Mouse (Mus musculus) ES-Bruce4 (cell line): ENCODE data around the gene Hoxd8. TPM values are rescaled to one million over a fixed set of nuclear protein-coding genes. Genes with fewer than 3 reads are reported as not detected.

Experiments
- H3K27ac ChIP-seq: 2 replicates; pipeline ENCODE4 v1.5.1; 2012; ENCODE audit warnings: low read length, inconsistent platforms; ENCODE audit not compliant: insufficient read depth
- H3K27me3 ChIP-seq: 2 replicates; pipeline ENCODE4 v1.6.1; 2012; ENCODE audit warnings: mild to moderate bottlenecking, low read length, inconsistent platforms; ENCODE audit not compliant: control insufficient read depth, poor library complexity, insufficient read depth, severe bottlenecking
- H3K36me3 ChIP-seq: 2 replicates; pipeline ENCODE4 v1.6.1; 2012; ENCODE audit warnings: inconsistent platforms, mild to moderate bottlenecking, low read length, moderate library complexity; ENCODE audit not compliant: control insufficient read depth, poor library complexity, insufficient read depth, severe bottlenecking
- H3K4me1 ChIP-seq: one replicate; pipeline ENCODE4 v1.8.1; 2011; ENCODE audit warnings: low read length; ENCODE audit not compliant: control insufficient read depth, insufficient read depth
- H3K4me3 ChIP-seq: 2 replicates; pipeline ENCODE4 v1.5.1; 2011; ENCODE audit warnings: low read depth, mild to moderate bottlenecking, low read length
- H3K9ac ChIP-seq: 2 replicates; pipeline ENCODE4 v1.6.1; 2012; ENCODE audit warnings: low read depth, mild to moderate bottlenecking, inconsistent platforms; ENCODE audit not compliant: poor library complexity, severe bottlenecking
- H3K9me3 ChIP-seq: replicated peaks from 2 replicates; pipeline ENCODE4 v1.6.1; 2012; ENCODE audit warnings: mild to moderate bottlenecking, low read length, inconsistent platforms; ENCODE audit not compliant: control insufficient read depth, poor library complexity, insufficient read depth, severe bottlenecking
- CTCF ChIP-seq: IDR thresholded peaks from one replicate; pipeline ENCODE4 v1.8.1; 2011; ENCODE audit warnings: low read depth, low read length
- EP300 ChIP-seq: IDR thresholded peaks from 2 replicates; pipeline ENCODE4 v1.6.1; 2011; ENCODE audit warnings: low read depth, low read length; ENCODE audit not compliant: insufficient read depth
- POLR2A ChIP-seq: IDR thresholded peaks from one replicate; pipeline ENCODE4 v1.8.1; 2011; ENCODE audit warnings: low read length; ENCODE audit not compliant: insufficient read depth
- polyA plus RNA-seq: library from polyadenylated mRNA; stranded (reverse); fragments of >200 nt; gene quantifications from 2 replicates; pipeline ENCODE4 v1.2.4, GENCODE M21; 2011; ENCODE audit warnings: low read depth; ENCODE audit not compliant: missing spikeins, insufficient read depth, insufficient read length

The Hoxd8 gene
- polyA plus RNA-seq, 1 experiment: 2.1 TPM

DNA sequence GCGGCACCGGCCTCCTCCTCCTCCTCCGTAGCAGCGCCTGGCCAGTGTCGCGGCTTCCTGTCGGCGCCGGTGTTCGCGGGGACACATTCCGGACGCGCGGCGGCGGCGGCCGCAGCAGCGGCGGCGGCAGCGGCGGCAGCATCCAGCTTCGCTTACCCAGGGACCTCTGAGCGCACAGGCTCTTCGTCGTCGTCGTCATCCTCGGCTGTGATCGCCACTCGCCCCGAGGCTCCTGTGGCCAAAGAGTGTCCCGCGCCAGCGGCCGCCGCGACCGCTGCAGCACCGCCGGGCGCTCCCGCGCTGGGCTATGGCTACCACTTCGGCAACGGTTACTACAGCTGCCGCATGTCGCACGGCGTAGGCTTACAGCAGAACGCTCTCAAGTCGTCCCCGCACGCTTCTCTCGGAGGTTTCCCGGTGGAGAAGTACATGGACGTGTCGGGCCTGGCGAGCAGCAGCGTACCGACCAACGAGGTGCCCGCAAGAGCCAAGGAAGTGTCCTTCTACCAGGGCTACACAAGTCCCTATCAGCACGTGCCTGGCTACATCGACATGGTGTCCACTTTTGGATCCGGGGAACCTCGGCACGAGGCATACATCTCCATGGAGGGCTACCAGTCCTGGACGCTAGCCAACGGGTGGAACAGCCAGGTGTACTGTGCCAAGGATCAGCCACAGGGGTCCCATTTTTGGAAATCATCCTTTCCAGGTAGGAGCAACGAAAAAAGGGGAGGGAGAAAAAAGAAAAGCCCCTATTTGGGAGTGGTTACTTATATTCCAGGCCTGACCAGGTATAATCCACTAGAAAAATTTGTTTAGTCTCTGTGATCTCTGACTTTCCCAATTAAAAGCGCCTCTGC, 35.8 kb upstream of the Hoxd8 start:
- Histone ChIP-seq H3K4me3 (peak overlapping the region; percentile 45), H3K9me3 (no peaks in the 10 kb centered on the region), H3K4me1 (no peaks in the 10 kb centered on the region), H3K27me3 (peaks cover 42% of the 10 kb centered on the region), H3K36me3 (no peaks in the 10 kb centered on the region), H3K9ac (peak overlapping the region; percentile 55), H3K27ac (no peak overlapping the region)
- TF ChIP-seq EP300 (no peak), CTCF (no peak), POLR2A (no peak)

GRCm38 (mm10) chr2:74669230-74669578, 35.2 kb upstream of the Hoxd8 start:
- H3K4me1 ChIP-seq: peaks cover 2% of the 10 kb centered on the region

GRCm38 (mm10) chr2:74669650-74670235, 34.7 kb upstream of the Hoxd8 start:
- H3K36me3 ChIP-seq: no peaks in the 10 kb centered on the region
- no peak overlapping the region for H3K9ac ChIP-seq
- H3K27me3 ChIP-seq: peaks cover 49% of the 10 kb centered on the region
- H3K4me1 ChIP-seq: peaks cover 2% of the 10 kb centered on the region
- H3K4me3 ChIP-seq: no peak overlapping the region
- TF ChIP-seq POLR2A (no peak), CTCF (no peak), EP300 (no peak)
- H3K9me3 ChIP-seq: no peaks in the 10 kb centered on the region
- no peak overlapping the region for H3K27ac ChIP-seq

More at GRCm38 (mm10) chr2:74669230-74669578, 35.2 kb upstream of the Hoxd8 start:
- Histone ChIP-seq H3K4me3 (no peak overlapping the region), H3K9me3 (no peaks in the 10 kb centered on the region), H3K36me3 (no peaks in the 10 kb centered on the region), H3K27me3 (peaks cover 45% of the 10 kb centered on the region), H3K9ac (no peak overlapping the region), H3K27ac (no peak overlapping the region)
- no peak for TF ChIP-seq POLR2A
- TF ChIP-seq CTCF: no peak
- no peak for TF ChIP-seq EP300

GRCm38 (mm10) chr2:74670632-74671188, 33.7 kb upstream of the Hoxd8 start:
- no peaks in the 10 kb centered on the region for H3K36me3 ChIP-seq
- H3K4me1 ChIP-seq: peaks cover 2% of the 10 kb centered on the region

DNA sequence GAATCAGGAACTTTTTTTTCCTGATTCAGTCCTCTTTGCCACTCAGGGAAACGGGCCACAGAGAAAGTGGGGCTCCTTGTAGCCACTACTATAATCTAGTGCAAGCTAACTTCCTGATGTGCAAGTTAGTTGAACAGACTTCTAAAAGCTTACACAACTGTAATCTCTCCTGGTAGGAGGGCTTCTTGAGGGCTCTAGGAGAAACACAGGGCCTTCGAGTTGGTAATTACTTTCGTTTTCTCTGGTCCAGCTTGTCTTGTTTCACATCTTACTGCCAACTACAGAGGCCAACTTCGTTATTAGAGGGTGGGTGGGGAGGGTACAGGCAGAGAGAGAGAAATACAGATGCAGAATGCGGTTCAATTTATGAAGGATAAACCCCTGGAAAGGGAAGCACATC, 32.6 kb upstream of the Hoxd8 start:
- H3K9ac ChIP-seq: no peak overlapping the region
- TF ChIP-seq EP300: no peak
- TF ChIP-seq CTCF: no peak
- no peak for TF ChIP-seq POLR2A
- no peak overlapping the region for H3K27ac ChIP-seq
- peaks cover 2% of the 10 kb centered on the region for H3K4me1 ChIP-seq
- no peaks in the 10 kb centered on the region for H3K36me3 ChIP-seq
- no peak overlapping the region for H3K4me3 ChIP-seq
- peaks cover 62% of the 10 kb centered on the region for H3K27me3 ChIP-seq
- H3K9me3 ChIP-seq: no peaks in the 10 kb centered on the region

More at GRCm38 (mm10) chr2:74670632-74671188, 33.7 kb upstream of the Hoxd8 start:
- no peak overlapping the region for H3K9ac ChIP-seq
- TF ChIP-seq CTCF (no peak), POLR2A (no peak), EP300 (no peak)
- no peak overlapping the region for H3K27ac ChIP-seq
- no peak overlapping the region for H3K4me3 ChIP-seq
- H3K27me3 ChIP-seq: peaks cover 56% of the 10 kb centered on the region
- no peaks in the 10 kb centered on the region for H3K9me3 ChIP-seq
